Mouse (Mus musculus) MEL (cell line): ENCODE data around the gene Stxbp1. TPM values are rescaled to one million over a fixed set of nuclear protein-coding genes. Genes with fewer than 3 reads are reported as not detected.

Experiments
- DNase-seq: peaks from one replicate; pipeline ENCODE4 v3.0.0; 2011; ENCODE audit warnings: low read depth, low spot score
- H3K27ac ChIP-seq: 2 replicates; pipeline ENCODE4 v1.5.1; 2012; ENCODE audit warnings: low read depth, mild to moderate bottlenecking, control low read depth, low read length, moderate library complexity; ENCODE audit not compliant: control insufficient read depth
- H3K27me3 ChIP-seq, 2 experiments: fragments of 150-350 bp in 1 of 2; sonication (generic) in 1 of 2; 2 replicates each; pipeline ENCODE4 v1.6.1; 2012; ENCODE audit warnings: low read length in 2 of 2, mild to moderate bottlenecking in 2 of 2, improper control_type of control experiment in 1 of 2, moderate library complexity in 1 of 2; ENCODE audit not compliant: insufficient read depth in 2 of 2, control insufficient read depth in 1 of 2
- H3K36me3 ChIP-seq, 2 experiments: 2 replicates each; pipeline ENCODE4 v1.6.1; 2012 to 2014; ENCODE audit warnings: low read length in 2 of 2, improper control_type of control experiment in 1 of 2, inconsistent platforms in 1 of 2, mild to moderate bottlenecking in 1 of 2; ENCODE audit not compliant: insufficient read depth in 2 of 2, control insufficient read depth in 1 of 2
- H3K4me1 ChIP-seq, 2 experiments: fragments of 150-350 bp in 1 of 2; sonication (generic) in 1 of 2; 2 replicates each; pipeline ENCODE4 v1.6.1; 2012; ENCODE audit warnings: low read length in 2 of 2, improper control_type of control experiment in 1 of 2, mild to moderate bottlenecking in 1 of 2; ENCODE audit not compliant: insufficient read depth in 2 of 2, control insufficient read depth in 1 of 2
- H3K4me3 ChIP-seq, 2 experiments: fragments of 150-350 bp in 1 of 2; sonication (generic) in 1 of 2; 2 replicates each; pipeline ENCODE4 v1.5.1; 2012; ENCODE audit warnings: low read depth in 2 of 2, low read length in 2 of 2, mild to moderate bottlenecking in 2 of 2, moderate library complexity in 2 of 2, control low read depth in 1 of 2, improper control_type of control experiment in 1 of 2; ENCODE audit not compliant: control insufficient read depth in 1 of 2, insufficient read depth in 1 of 2
- H3K79me2 ChIP-seq: 2 replicates; pipeline ENCODE4 v1.6.1; 2012; ENCODE audit warnings: mild to moderate bottlenecking, low read length, moderate library complexity; ENCODE audit not compliant: control insufficient read depth, poor library complexity, insufficient read depth
- H3K9ac ChIP-seq: 2 replicates; pipeline ENCODE4 v1.6.1; 2012; ENCODE audit warnings: low read depth, mild to moderate bottlenecking, control low read depth, low read length, moderate library complexity; ENCODE audit not compliant: control insufficient read depth, poor library complexity, severe bottlenecking
- H3K9me3 ChIP-seq: fragments of 150-350 bp; sonication (generic); replicated peaks from 2 replicates; pipeline ENCODE4 v1.6.1; 2012; ENCODE audit warnings: mild to moderate bottlenecking, low read length, improper control_type of control experiment, moderate library complexity; ENCODE audit not compliant: insufficient read depth
- CHD1 ChIP-seq: IDR thresholded peaks from 2 replicates; pipeline ENCODE4 v1.6.1; 2012; ENCODE audit warnings: low read depth, mild to moderate bottlenecking, inconsistent platforms, low read length, improper control_type of control experiment
- E2F4 ChIP-seq: IDR thresholded peaks from 2 replicates; pipeline ENCODE4 v1.6.1; 2011; ENCODE audit warnings: low read depth, low read length, improper control_type of control experiment, borderline replicate concordance
- ELF1 ChIP-seq: IDR thresholded peaks from 2 replicates; pipeline ENCODE4 v1.6.1; 2014; ENCODE audit warnings: low read depth, mild to moderate bottlenecking, inconsistent platforms, low read length, improper control_type of control experiment, moderate library complexity
- GABPA ChIP-seq: IDR thresholded peaks from 2 replicates; pipeline ENCODE4 v1.6.1; 2012; ENCODE audit warnings: low read depth, mild to moderate bottlenecking, inconsistent platforms, low read length, improper control_type of control experiment, moderate library complexity
- TBP ChIP-seq: IDR thresholded peaks from 2 replicates; pipeline ENCODE4 v1.8.0; 2011; ENCODE audit warnings: low read depth, low read length, improper control_type of control experiment
- UBTF ChIP-seq: IDR thresholded peaks from 2 replicates; pipeline ENCODE4 v1.6.1; 2012; ENCODE audit warnings: low read depth, mild to moderate bottlenecking, inconsistent platforms, low read length, improper control_type of control experiment, moderate library complexity, borderline replicate concordance; ENCODE audit not compliant: insufficient read depth
- USF2 ChIP-seq, 2 experiments: IDR thresholded peaks; 2 replicates each; pipeline ENCODE4 v1.6.1; 2011 to 2012; ENCODE audit warnings: improper control_type of control experiment in 2 of 2, low read length in 2 of 2, borderline replicate concordance in 1 of 2, inconsistent platforms in 1 of 2, low read depth in 1 of 2, mild to moderate bottlenecking in 1 of 2; ENCODE audit not compliant: insufficient read depth in 1 of 2
- ZKSCAN1 ChIP-seq: IDR thresholded peaks from 2 replicates; pipeline ENCODE4 v1.6.1; 2012; ENCODE audit warnings: low read depth, mild to moderate bottlenecking, inconsistent platforms, low read length, improper control_type of control experiment, moderate library complexity
- polyA plus RNA-seq, 2 experiments: library from polyadenylated mRNA; stranded (reverse) in 1 of 2; unstranded in 1 of 2; fragments of >175 nt in 1 of 2; fragments of >200 nt in 1 of 2; gene quantifications; 2 replicates each; pipeline versions ENCODE4 v1.2.1 to v1.2.4; 2012; ENCODE audit warnings: low replicate concordance in 2 of 2, low read depth in 1 of 2; ENCODE audit not compliant: insufficient read length in 2 of 2, insufficient read depth in 1 of 2, missing spikeins in 1 of 2
- total RNA-seq: library from RNA; depleted of rRNA; stranded (reverse); fragments of 300-350 nt; gene quantifications from 2 replicates; pipeline ENCODE4 v1.2.3, GENCODE M21; 2012

Gene Stxbp1
- total and polyA plus RNA-seq, 3 experiments: 7.1 to 33.2 TPM; not detected in 1

GRCm38 (mm10) chr2:32838147-32838884 lies 8.7 kb downstream of the Stxbp1 start:
- Histone ChIP-seq H3K36me3 (no peaks in the 10 kb centered on the region; a peak in 1 of 4 replicates), H3K9ac (no peak overlapping the region), H3K27ac (no peak overlapping the region), H3K4me3 (no peak overlapping the region), H3K9me3 (no peaks in the 10 kb centered on the region), H3K79me2 (no peaks in the 10 kb centered on the region), H3K27me3 (no peaks in the 10 kb centered on the region), H3K4me1 (no peaks in the 10 kb centered on the region)
- no peak for DNase-seq
- TF ChIP-seq CHD1 (no peak), E2F4 (no peak)

GRCm38 (mm10) chr2:32835588-32835987 lies 11.5 kb downstream of the Stxbp1 start:
- Histone ChIP-seq H3K27ac (no peak overlapping the region), H3K4me3 (no peak overlapping the region), H3K9ac (no peak overlapping the region), H3K4me1 (no peaks in the 10 kb centered on the region), H3K27me3 (no peaks in the 10 kb centered on the region), H3K79me2 (no peaks in the 10 kb centered on the region), H3K9me3 (no peaks in the 10 kb centered on the region), H3K36me3 (peaks cover 0 to 2% of the 10 kb centered on the region in 2 experiments; a peak in 1 of 4 replicates)
- TF ChIP-seq ELF1 (peak; percentile 42; the same call in 1 of the 2 replicates), ZKSCAN1 (no peak)
- DNase-seq: peak; percentile 30

DNA sequence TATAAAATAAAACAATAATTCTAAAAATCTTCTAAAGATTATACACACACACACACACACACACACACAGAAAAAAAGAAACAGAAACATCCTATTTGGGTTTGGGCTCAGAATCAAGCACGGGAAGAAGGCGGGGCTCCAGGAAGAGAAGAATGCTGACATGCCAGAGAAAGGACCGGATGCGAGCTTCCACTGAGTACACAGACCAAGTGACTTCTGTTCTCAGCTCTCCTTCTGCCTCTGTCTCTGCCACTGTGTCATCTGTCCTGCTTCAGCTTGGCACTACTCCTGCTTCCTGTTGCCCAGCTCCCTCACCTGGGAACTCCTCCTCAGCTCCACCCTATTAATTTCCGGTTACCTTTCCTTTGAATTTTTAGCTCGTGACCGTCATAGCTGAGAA lies 12.5 kb downstream of the Stxbp1 start:
- Histone ChIP-seq H3K36me3 (peaks cover 0 to 2% of the 10 kb centered on the region in 2 experiments; a peak in 1 of 4 replicates), H3K27ac (no peak overlapping the region), H3K9ac (no peak overlapping the region), H3K79me2 (no peaks in the 10 kb centered on the region), H3K4me1 (no peaks in the 10 kb centered on the region), H3K9me3 (no peaks in the 10 kb centered on the region), H3K27me3 (no peaks in the 10 kb centered on the region), H3K4me3 (no peak overlapping the region)
- DNase-seq: no peak
- no peak for TF ChIP-seq GABPA
- TF ChIP-seq UBTF: no peak
- no peak for TF ChIP-seq TBP
- no peak for TF ChIP-seq USF2 (IDR thresholded peaks at IDR 0.05; ENCODE audit: borderline replicate concordance in 1 of 2, insufficient read depth in 1 of 2, low read depth in 1 of 2, low read length in 2 of 2)
